Mouse (Mus musculus) small intestine, adult 2 months (tissue): ENCODE measurements around the gene Mbnl1.

Experiments
- CTCF ChIP-seq: fragments of 200-500 bp; IDR thresholded peaks from 2 replicates; pipeline ENCODE4 v1.5.1; 2012; ENCODE audit warnings: low read depth, mild to moderate bottlenecking, control low read depth, inconsistent platforms, low read length, moderate library complexity, mixed read lengths; ENCODE audit not compliant: insufficient replicate concordance, insufficient read length; ENCODE audit errors: extremely low read depth
- POLR2A ChIP-seq: fragments of 200-500 bp; IDR thresholded peaks from 2 replicates; pipeline ENCODE4 v1.6.1; 2012; ENCODE audit warnings: low read depth, mild to moderate bottlenecking, control low read depth, inconsistent platforms, low read length, moderate library complexity

DNA sequence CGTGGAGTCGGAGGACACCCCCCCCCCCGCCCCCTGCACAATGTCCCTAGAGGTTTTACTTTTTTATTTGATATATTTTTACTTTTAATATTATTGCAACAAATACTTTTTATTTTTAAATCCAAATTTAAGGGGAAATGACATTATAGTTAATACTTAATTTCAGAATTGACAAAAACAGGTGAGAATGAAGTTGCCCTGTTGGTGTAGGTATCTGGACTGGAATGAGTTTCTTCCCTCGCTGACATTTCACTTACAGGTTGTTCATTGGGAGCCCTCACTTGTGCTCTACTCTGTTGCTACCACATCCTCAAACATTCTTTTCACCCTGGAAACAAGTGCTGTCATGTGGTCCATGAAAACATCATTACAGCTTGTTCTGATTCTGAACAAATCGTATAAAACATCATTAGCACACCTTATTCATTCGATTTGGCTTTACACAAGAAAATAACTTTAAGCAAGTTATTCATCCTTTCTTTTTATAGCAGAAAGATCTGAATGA lies 4.2 kb downstream of the Mbnl1 start:
- TF ChIP-seq CTCF, result no peak
- no peak for TF ChIP-seq POLR2A
